Mouse (Mus musculus) cerebral cortex, adult 2 months (tissue): Measurements from ENCODE around the gene Lipc.

Experiments
- WGBS: fragments of 180-500 bp; shearing (Covaris S2); methylation state at CpG from one replicate; pipeline ENCODE4 v1.1.7; 2018; 5-methylcytosine and 5-hydroxymethylcytosine counted together

Gene Lipc

DNA sequence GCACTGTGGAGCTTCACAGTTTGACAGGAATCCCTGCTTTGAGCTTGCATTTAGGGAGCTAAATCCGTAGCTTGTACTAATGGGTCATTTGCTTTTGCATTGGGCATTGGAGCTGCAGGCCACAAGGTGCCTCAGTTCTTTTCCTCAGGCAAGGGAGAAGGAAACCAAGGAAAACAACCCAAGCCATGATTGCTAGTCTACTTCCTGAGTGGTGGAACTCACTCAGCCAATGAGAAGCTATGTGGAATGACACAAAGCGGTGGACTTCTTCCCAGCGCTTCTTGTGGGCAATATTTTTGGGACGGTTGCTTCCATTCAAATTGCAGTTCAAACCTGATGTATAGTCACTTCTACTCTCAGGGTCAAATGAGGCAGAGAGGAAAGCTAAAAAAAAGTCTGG is at the start of gene Lipc:
TSS of gene Lipc (minus strand) at position 101 of the 400 bp plus-strand sequence.
- 95% methylated on average over 4 of the region's 4 CpGs for WGBS

DNA sequence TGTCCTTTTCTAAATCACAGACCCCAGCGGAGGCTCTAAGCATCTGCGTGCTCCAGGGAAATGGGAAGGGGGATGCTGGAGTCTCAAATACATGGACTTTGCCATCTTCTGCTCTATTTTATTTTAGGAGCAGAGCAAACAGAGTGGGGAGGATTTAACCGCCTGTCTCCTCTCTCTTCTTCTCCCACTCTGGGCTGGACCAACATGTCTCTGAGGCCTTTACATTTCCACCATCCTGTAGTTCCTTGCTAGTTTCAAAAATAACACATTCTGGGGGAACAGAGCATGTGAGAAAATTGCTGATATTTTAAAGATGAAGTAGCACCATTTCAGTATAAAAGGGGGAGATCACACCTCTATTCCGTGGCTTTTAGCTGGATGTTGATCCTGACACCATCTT is 47.1 kb upstream of the Lipc start:
- 45% methylated on average over 4 of the region's 4 CpGs for WGBS

DNA sequence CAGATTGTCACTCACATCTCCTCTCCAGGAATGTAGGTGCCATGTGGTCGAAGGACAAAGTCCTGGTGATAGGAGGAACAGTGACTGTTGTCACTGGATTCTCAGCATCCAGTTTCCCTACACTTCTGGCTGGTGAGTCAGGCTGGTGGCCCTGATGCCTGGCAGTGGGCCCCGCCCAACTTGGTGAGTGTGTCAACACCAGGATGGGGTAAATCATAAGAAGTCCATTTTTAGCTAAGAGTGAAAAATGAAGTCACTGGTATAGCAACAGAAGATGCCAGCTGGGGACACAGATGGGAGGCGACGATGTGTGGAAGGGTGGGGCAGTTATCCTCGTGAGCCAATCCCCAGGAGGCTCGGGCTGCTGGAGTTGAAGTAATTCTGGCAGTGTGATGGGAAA is 46.7 kb upstream of the Lipc start:
- 47% methylated on average over 6 of the region's 6 CpGs for WGBS

DNA sequence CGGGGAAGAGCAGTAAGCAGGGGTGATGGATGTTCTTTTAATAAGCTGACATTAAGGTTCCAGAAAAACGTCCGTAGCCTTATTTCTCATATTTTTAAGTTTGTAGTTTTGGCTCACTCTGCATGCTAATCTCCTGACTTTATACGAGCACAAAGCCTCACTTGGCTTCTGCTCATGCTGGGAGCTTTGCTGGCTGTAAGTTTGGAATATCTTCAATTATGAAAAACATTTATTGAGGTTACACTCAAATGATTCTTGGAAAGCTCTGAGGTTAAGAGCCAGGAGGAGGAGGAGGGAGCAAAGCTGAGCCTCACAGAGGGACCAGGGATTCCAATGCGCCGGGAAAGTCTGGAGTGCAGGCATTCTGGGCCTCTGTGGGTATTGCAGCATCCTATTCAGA is 41.3 kb upstream of the Lipc start:
- WGBS = 62% methylated on average over 6 of the region's 6 CpGs

DNA sequence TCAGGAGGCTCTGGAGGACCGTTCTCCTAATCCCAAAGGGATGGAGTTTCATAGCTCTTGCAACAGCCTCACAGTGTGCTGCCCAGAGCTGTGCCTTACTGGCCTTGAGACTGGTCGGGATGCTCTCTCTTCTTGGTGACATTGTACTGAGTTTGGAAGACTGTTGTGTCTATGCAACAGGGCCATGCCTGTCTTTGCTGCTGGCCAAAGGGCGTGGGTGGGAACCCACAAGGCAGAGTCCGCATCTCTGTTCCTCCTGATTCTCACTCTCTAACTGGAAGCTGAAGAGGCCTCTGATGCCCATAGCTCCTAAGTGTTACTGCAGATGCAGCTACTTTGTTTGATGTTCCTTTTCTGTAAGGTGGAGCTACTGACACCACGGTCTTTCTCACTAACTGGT is 39.4 kb upstream of the Lipc start:
- WGBS = 80% methylated on average over 5 of the region's 5 CpGs

DNA sequence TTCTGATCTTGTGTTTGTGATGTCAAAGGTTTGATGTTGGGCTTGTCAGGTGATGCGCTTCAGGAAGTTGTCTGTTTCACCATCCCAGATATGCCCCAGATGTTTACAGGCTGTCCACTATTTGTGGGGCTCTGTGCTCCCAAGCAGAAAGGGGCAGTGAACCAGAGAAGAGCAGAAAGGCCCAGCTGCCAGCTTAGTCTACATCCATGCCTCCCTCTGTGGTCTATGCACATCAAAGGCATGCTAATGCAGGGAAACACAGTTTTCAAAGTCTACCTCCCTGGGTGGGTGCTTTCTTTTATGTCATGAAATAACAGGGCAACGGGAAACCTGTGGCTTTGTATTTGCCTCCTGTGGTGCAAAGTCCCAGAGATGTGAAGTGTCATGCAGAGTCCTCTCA is 35.2 kb upstream of the Lipc start:
- WGBS = 71% methylated on average over 2 of the region's 2 CpGs

- 96% methylated on average over 3 of the region's 3 CpGs for WGBS
Observed at GRCm38 (mm10) chr9:70982991-70983480, 31.0 kb upstream of the Lipc start.

DNA sequence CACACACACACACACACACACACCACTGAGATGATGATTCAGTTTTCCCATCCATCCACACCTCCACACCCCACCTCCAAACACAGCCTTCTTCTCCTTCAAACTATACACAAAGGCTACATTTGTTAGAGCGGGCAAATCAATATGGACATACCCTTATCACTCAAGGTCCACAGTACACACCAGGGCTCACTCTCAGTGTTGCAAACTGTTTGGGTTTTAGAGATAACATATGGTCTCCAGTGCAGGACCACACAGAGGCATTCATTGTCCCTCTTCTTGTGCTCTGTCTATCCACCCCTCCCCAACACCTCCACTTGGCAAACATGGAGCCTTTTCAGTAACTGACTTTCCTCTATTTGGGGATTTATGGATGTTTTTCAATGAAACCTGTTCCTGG is 29.7 kb upstream of the Lipc start:
- 93% methylated on average over 1 of the region's 1 CpGs for WGBS

- WGBS = 93% methylated on average over 2 of the region's 2 CpGs
Observed at GRCm38 (mm10) chr9:70979641-70980040, 27.6 kb upstream of the Lipc start.

DNA sequence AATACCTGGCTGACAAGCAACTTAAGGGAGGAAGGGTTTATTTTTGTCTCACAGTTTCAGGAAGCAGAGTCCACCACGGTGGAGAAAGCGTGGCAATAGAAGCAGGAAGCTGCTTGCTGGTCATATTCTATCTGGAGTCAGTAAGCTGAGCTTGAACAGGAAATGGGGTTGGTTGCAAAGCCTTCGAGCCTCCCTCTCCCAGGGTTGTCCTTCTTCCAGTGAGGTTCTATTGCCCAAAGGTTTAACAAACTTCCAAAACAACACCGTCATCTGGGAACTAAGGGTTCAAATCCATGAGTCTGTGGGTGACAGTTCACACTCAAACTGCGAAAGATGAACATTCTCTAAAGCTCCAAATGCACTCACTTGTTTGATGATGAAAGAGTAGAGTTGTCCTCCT is 27.1 kb upstream of the Lipc start:
- WGBS = 90% methylated on average over 5 of the region's 5 CpGs

DNA sequence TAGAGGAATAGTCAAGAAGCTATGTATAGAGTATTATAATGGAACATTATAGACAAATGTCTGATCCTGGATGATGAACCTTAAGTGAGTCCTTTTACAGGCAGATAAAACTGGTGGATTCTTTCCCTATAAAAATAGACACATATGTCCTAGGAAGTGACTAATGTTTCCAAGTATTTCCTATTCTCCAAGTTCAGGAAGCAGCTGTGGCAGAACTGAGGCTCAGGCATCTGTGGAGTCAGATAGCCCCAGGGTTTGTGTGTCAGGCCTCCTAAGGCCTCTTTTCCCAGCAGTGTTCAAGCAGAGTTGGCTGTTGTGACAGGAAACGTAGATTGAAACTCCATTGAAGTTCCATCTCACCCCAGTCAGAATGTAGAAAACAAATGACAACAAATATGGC is 25.4 kb upstream of the Lipc start:
- 72% methylated on average over 1 of the region's 1 CpGs for WGBS

DNA sequence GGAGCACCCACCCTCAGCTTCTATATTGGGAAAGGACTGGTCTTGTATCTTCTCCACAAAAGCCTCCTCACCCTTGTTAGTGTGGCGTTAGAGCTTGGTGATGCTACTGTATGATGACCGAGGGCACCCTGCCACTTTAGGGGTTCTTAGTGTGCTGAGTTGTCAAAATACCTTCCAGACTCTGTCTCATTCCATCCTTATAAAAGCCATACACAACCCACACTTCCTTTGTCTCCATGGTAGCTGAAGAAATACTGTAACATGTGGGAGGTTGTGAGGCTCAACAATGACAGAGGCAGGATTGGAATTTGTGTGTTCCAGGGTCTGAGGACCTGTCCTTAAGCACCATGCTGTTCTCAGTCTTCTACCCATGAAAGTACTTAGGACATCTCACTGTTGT is 23.9 kb upstream of the Lipc start:
- WGBS = 69% methylated on average over 2 of the region's 2 CpGs

- WGBS = 82% methylated on average over 3 of the region's 3 CpGs
Observed at GRCm38 (mm10) chr9:70969244-70969643, 17.2 kb upstream of the Lipc start.

- WGBS = 61% methylated on average over 17 of the region's 17 CpGs
Observed at GRCm38 (mm10) chr9:70965999-70966994, 14.3 kb upstream of the Lipc start.

GRCm38 (mm10) chr9:70965422-70965821 is 13.4 kb upstream of the Lipc start:
- WGBS = 60% methylated on average over 2 of the region's 2 CpGs

GRCm38 (mm10) chr9:70965011-70965410 is 13.0 kb upstream of the Lipc start:
- 70% methylated on average over 4 of the region's 4 CpGs for WGBS

- WGBS = 57% methylated on average over 7 of the region's 7 CpGs
Observed at GRCm38 (mm10) chr9:70963461-70963891, 11.4 kb upstream of the Lipc start.

DNA sequence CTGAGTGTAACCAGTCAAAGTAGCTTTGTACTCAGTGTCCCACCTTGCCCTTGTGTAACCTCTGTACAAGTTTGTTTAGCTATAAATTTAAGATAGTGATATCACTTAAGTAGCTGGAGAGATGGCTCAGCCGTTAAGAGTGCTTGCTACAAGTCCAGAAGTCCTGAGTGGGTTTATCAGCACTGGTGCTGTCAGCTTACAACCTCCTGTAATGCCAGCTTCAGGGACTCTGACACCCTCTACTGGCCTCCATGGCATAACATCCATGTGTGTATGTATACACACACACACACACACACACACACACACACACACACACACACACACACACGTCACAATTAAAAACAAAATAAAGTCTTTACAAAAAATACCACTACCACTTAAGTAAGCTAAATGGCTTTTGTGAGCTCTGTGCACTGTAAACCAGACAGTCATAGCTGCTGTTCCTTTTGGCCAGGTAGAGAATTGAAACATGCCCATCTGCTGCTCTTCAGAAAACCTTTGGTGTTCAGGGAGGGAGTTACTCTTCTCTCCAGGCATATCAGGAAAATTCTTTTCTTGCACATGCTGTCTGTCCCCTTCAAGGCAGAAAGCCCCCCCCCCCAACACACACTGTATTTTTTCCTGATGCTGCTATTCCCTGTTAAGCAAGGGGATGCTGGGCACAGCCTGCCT is 10.9 kb upstream of the Lipc start:
- 92% methylated on average over 2 of the region's 2 CpGs for WGBS

- 94% methylated on average over 5 of the region's 5 CpGs for WGBS
Observed at GRCm38 (mm10) chr9:70960301-70960700, 8.3 kb upstream of the Lipc start.

- WGBS = 87% methylated on average over 5 of the region's 5 CpGs
Observed at GRCm38 (mm10) chr9:70959866-70960265, 7.8 kb upstream of the Lipc start.

DNA sequence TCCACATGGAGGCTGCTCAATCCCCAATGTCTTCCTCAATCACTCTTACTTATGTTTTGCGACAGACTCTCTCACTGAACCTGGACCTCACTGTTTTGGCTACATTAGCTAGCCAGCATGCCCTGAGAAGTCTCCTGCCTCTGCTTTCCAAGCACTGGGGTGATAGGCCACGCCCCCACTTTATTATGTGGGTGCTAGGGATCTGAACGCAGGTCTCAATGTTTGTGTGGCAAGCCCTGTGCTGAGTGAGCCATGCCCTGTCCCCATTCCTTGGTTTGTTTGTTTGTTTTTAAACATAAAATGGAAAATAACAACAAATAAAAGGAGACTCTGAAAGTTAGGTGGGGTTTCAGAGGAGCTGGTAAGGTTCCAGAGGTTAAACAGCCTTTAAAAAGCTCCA is 7.4 kb upstream of the Lipc start:
- 89% methylated on average over 3 of the region's 3 CpGs for WGBS

DNA sequence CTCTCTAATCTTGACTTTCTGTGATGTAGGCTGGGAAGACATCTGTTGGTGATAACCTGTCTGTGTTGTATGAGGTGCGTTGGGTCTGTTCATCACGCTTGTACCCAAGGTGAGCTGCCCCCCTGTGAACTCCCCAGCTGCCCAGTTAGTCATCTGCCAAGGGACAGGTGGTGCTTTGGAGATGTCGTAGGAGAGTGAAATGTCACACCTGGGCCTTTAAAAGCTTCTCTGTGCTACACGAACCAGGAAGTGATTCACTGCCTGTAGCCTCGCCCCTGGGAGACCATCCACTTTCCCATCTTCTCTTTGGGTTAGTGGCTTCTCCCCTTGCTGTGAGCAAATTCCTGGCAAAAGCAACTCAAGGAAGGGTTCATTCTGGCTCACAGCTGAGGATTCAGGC is 6.4 kb upstream of the Lipc start:
- 80% methylated on average over 5 of the region's 5 CpGs for WGBS

DNA sequence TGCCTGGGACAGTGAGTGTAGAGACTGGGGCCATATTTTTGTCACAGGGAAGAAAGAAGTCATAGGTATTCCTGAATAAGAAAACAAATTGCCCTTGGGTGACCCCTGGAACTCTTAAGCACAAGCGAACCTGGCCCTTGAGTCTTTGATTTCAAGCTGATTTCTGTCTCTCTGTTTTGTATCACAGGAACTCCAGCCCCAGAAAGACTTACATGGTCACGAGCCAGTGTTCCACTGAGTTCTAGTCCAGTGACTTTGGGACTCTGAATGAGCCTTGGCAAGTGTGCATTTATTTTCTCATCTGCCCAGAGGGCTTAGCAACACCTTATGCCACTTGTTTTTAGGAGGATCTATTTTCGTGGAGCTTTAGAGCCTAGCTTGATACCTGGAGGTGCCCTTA is 5.7 kb upstream of the Lipc start:
- 85% methylated on average over 3 of the region's 3 CpGs for WGBS
